Mouse (Mus musculus) limb, embryonic 14.5 days (tissue): ENCODE data around the gene Poldip3. TPM values are rescaled to one million over a fixed set of nuclear protein-coding genes. Genes with fewer than 3 reads are reported as not detected.

Experiments
- ATAC-seq: fragments of 200-750 bp; cut with Nextera tagmentation; 2 replicates; pipeline ENCODE4 v1.8.0; 2017; ENCODE audit warnings: low read depth, moderate number of reproducible peaks, moderate TSS enrichment; ENCODE audit not compliant: low FRiP score
- DNase-seq: peaks from one replicate; pipeline ENCODE4 v3.0.0-alpha.2; 2015; ENCODE audit warnings: low spot score
- H3K27ac ChIP-seq: fragments of 300-500 bp; sonication (generic); replicated peaks from 2 replicates; pipeline ENCODE4 v1.5.1; 2014; ENCODE audit warnings: low read depth, mild to moderate bottlenecking, low read length, moderate library complexity, mixed read lengths
- H3K27me3 ChIP-seq: fragments of 300-500 bp; sonication (generic); 2 replicates; pipeline ENCODE4 v1.6.1; 2014; ENCODE audit warnings: low read length, mixed read lengths; ENCODE audit not compliant: control insufficient read depth, insufficient read depth
- H3K36me3 ChIP-seq: fragments of 300-500 bp; sonication (generic); 2 replicates; pipeline ENCODE4 v1.6.1; 2014; ENCODE audit warnings: mild to moderate bottlenecking, low read length, moderate library complexity, mixed read lengths; ENCODE audit not compliant: control insufficient read depth, insufficient read depth
- H3K4me1 ChIP-seq: fragments of 300-500 bp; sonication (generic); 2 replicates; pipeline ENCODE4 v1.6.1; 2014; ENCODE audit warnings: antibody characterized with exemption, low read length, mixed read lengths; ENCODE audit not compliant: control insufficient read depth, insufficient read depth
- H3K4me2 ChIP-seq: fragments of 300-500 bp; sonication (generic); replicated peaks from 2 replicates; pipeline ENCODE4 v1.6.1; 2014; ENCODE audit warnings: low read depth, mild to moderate bottlenecking, low read length, moderate library complexity; ENCODE audit not compliant: severe bottlenecking
- H3K4me3 ChIP-seq: fragments of 300-500 bp; sonication (generic); replicated peaks from 2 replicates; pipeline ENCODE4 v1.5.1; 2014; ENCODE audit warnings: low read length
- H3K9ac ChIP-seq: fragments of 300-500 bp; sonication (generic); 2 replicates; pipeline ENCODE4 v1.6.1; 2014; ENCODE audit warnings: mild to moderate bottlenecking, low read depth, low read length, moderate library complexity; ENCODE audit not compliant: severe bottlenecking
- H3K9me3 ChIP-seq: fragments of 300-500 bp; sonication (generic); 2 replicates; pipeline ENCODE4 v1.6.1; 2016; ENCODE audit warnings: low read length; ENCODE audit not compliant: control insufficient read depth
- POLR2A ChIP-seq: fragments of 200-500 bp; IDR thresholded peaks from 2 replicates; pipeline ENCODE4 v1.8.0; 2012; ENCODE audit warnings: inconsistent platforms, mild to moderate bottlenecking, moderate library complexity, borderline replicate concordance; ENCODE audit not compliant: insufficient read depth, insufficient read length; ENCODE audit errors: extremely low read depth
- WGBS: fragments of 180-500 bp; shearing (Covaris S2); extraction: QIAGEN DNeasy Blood & Tissue Kit; methylation state at CpG from one replicate; pipeline ENCODE4 v1.1.7; 2014; 5-methylcytosine and 5-hydroxymethylcytosine counted together
- polyA plus RNA-seq, 2 experiments: library from polyadenylated mRNA; depleted of rRNA in 1 of 2; stranded (reverse) in 1 of 2; unstranded in 1 of 2; fragments of >200 nt; fragmentation: Nextera tagmentation in 1 of 2; extraction: Ambion mirVana in 1 of 2; gene quantifications; 2 replicates each; pipeline versions ENCODE4 v1.2.1 to v1.2.3; 2012 to 2014

Poldip3 gene
- polyA plus RNA-seq, 2 experiments, result 88.2 to 150 TPM

DNA sequence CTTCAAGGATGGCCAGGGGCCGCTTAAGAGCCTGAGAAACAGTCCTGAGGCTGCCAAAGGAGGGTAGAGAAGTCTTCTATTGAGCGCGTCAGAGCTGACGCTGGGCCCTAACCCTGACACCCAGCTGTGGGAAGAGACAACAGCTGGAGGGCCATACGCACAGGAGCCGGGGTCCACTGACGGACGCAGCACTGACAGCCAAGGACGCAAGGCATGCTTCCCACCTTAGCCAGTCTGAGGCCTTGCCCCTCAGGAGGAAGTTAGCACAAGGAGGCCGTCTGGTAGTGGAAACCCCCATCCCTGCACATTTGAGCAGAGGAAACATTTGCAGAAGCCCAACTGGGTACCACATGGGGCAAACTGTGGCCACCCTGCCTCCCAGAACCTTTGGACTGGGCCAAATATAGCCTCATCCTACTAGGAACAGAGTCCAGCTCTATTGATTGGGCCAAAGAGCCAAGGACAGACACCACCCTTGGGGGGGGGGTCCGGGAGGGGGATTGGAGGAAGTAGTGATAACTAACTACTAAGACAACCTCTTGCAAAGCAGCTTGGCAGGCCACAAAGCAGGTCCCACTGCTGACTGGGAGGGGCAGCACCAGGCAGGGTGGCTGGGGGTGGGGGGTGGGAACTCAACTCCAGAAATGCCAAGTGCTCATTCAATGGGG, 13.8 kb upstream of the Poldip3 start:
- DNase-seq, result no peak
- no peak for ATAC-seq
- Histone ChIP-seq H3K36me3 (peaks cover 45% of the 10 kb centered on the region), H3K9me3 (no peaks in the 10 kb centered on the region), H3K4me3 (no peak overlapping the region), H3K27ac (no peak overlapping the region), H3K4me2 (no peak overlapping the region), H3K27me3 (no peaks in the 10 kb centered on the region), H3K4me1 (no peaks in the 10 kb centered on the region), H3K9ac (0 out of 2 replicates have a peak overlapping the region, but pooled peaks have one; percentile 16)
- TF ChIP-seq POLR2A, result no peak
- WGBS, result 88% methylated on average over 11 of the region's 11 CpGs

DNA sequence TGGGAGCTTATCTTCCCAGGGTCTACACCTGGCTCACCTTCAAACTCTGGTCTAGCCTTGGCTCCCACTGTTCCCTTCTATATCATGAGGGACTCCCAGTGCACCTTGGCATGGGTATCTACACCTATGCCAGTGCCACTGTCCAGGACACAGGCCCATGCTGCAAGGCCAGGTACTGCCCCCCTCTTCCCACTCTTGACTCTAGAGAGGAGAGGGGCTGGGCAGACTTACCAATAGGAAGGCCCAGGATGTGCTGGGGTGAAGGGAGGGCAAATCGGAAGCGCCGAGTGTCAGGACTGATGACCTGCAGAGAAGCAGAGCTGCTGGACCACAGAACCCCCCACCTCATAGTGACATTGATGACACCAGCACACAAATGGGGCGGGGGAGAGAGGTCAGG, 12.8 kb upstream of the Poldip3 start:
- ATAC-seq (no peak), DNase-seq (no peak)
- no peaks in the 10 kb centered on the region for H3K4me1 ChIP-seq
- no peak overlapping the region for H3K4me2 ChIP-seq
- H3K4me3 ChIP-seq, result no peak overlapping the region
- H3K9me3 ChIP-seq, result no peaks in the 10 kb centered on the region
- no peak overlapping the region for H3K9ac ChIP-seq
- no peak for TF ChIP-seq POLR2A
- 90% methylated on average over 4 of the region's 4 CpGs for WGBS
- H3K27ac ChIP-seq, result no peak overlapping the region
- no peaks in the 10 kb centered on the region for H3K27me3 ChIP-seq
- peaks cover 52% of the 10 kb centered on the region for H3K36me3 ChIP-seq

DNA sequence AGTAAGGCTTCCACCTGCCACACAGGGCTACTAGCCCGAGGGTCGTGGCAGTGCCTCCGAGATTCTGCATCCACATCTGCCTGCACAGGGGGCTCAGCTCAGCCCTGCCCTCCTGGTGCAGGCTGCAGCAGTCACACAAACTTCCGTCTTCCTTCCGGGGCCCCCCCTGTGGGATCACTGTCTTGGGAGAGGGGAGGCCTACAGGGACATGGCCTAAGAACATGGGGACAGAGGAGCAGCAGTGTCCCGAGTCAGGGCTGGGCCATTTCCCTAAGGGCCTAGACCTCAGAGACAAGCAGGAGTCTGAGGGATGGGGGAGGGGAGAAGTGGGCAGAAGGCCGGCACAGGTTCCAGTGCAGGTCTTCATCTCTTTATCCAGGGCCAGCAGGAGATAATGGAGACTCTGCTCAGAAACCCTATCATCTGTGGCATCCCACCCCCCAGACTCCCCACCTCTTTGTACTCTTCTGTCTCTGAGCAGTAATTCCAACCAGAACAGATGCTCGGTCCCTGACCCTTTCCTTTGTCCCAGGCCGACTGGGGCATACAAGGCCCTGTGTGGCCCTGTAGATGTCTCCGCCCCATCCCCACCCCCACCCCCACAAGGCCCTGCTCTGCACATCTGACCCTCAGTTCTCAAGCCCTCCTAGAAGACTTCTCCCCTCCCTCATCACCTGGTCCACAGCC, 12.0 kb upstream of the Poldip3 start:
- H3K4me3 ChIP-seq, result no peak overlapping the region
- no peak for TF ChIP-seq POLR2A
- WGBS, result 69% methylated on average over 10 of the region's 10 CpGs
- H3K4me2 ChIP-seq, result no peak overlapping the region
- no peaks in the 10 kb centered on the region for H3K4me1 ChIP-seq
- H3K9ac ChIP-seq, result no peak overlapping the region
- peaks cover 55% of the 10 kb centered on the region for H3K36me3 ChIP-seq
- H3K27me3 ChIP-seq, result no peaks in the 10 kb centered on the region
- ATAC-seq, result no peak
- H3K27ac ChIP-seq, result no peak overlapping the region
- no peaks in the 10 kb centered on the region for H3K9me3 ChIP-seq
- no peak for DNase-seq

DNA sequence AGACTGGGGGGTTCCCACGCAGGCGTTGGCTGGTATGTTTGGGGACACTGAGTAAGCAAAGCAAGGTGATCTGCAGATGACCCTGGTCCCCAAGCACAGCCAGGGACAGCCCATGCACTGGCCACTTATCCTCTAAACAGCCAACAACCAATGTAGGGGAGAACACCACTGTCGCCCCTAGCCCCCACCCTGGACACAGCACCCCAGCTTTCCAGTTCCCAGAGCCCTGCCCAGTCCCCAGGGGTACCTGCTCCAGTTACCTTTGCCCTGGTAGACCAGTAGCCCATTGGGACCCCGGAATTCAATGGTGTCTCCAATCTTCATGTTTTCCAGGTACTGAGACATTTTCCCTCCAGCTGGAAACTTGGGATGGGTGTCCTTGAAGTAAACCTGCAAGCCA, 11.4 kb upstream of the Poldip3 start:
- no peak overlapping the region for H3K9ac ChIP-seq
- no peak overlapping the region for H3K27ac ChIP-seq
- no peak for TF ChIP-seq POLR2A
- H3K4me3 ChIP-seq, result no peak overlapping the region
- H3K9me3 ChIP-seq, result no peaks in the 10 kb centered on the region
- H3K4me2 ChIP-seq, result no peak overlapping the region
- ATAC-seq (no peak), DNase-seq (no peak)
- H3K36me3 ChIP-seq, result peaks cover 55% of the 10 kb centered on the region
- no peaks in the 10 kb centered on the region for H3K4me1 ChIP-seq
- no peaks in the 10 kb centered on the region for H3K27me3 ChIP-seq
- WGBS, result 94% methylated on average over 4 of the region's 4 CpGs

DNA sequence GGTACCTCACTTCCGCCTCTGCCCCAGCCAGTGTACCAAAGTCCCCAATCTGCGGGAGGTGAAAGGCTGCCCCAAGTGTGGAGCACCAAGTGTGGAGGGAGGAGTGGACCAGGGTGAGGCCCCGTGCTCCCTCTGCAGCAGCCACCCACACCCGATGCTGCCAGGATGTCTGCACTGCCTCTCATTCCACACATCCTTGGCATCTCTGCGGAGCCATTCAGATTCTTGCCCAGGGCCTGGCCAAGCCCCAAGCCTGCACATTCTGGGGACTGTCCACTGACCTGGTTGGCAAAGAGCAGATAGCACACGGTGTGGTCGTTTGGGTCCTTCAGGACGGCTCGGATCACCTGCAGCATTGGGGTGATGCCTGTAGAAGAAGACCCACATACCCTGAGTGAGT, 10.6 kb upstream of the Poldip3 start:
- TF ChIP-seq POLR2A, result no peak
- DNase-seq (no peak), ATAC-seq (no peak)
- Histone ChIP-seq H3K4me2 (no peak overlapping the region), H3K9me3 (no peaks in the 10 kb centered on the region), H3K27me3 (no peaks in the 10 kb centered on the region), H3K36me3 (peaks cover 51% of the 10 kb centered on the region), H3K4me3 (no peak overlapping the region), H3K27ac (no peak overlapping the region), H3K9ac (no peak overlapping the region), H3K4me1 (no peaks in the 10 kb centered on the region)
- WGBS, result 97% methylated on average over 9 of the region's 9 CpGs
